Mouse (Mus musculus) olfactory bulb, adult 2 months (tissue): ENCODE data around the gene H3f3b.

Experiments used
- CTCF ChIP-seq: fragments of 200-500 bp; IDR thresholded peaks from 2 replicates; pipeline ENCODE4 v1.5.1; 2012; ENCODE audit warnings: low read depth, mild to moderate bottlenecking, low read length, moderate library complexity; ENCODE audit not compliant: insufficient read depth
- POLR2A ChIP-seq: fragments of 200-500 bp; IDR thresholded peaks from 2 replicates; pipeline ENCODE4 v1.6.1; 2012; ENCODE audit warnings: mild to moderate bottlenecking, low read depth, low read length, moderate library complexity; ENCODE audit not compliant: insufficient read depth

DNA sequence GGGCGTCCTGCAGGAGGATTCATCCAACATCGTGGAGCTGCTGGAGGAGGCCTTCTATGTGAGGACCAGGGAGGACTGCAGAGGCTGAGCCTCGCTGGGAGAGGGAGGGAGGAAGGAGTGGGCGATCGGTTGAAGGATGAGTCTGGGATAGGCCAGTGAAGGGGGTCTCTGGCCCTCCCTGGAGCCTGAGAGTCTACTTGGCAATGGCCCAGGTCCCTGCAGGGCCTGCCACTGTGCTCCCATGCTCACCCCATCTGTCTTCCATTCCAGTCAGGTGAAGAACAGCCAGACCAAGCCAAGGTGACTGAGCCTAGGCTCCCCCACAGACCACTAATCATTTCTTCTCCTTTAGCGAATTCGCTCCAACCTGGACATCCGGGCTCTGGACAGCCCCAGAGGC is 44.5 kb downstream of the H3f3b start:
- TF ChIP-seq POLR2A = no peak
- no peak for TF ChIP-seq CTCF
